Mouse (Mus musculus) intestine, embryonic 15.5 days (tissue): ENCODE data around the gene Srcin1. TPM values are rescaled to one million over a fixed set of nuclear protein-coding genes. Genes with fewer than 3 reads are reported as not detected.
A peak's percentile ranks its signal among the peaks of the same experiment; 100 is the strongest.

Experiments
- ATAC-seq: fragments of 200-750 bp; cut with Nextera tagmentation; 2 replicates; pipeline ENCODE4 v1.8.0; 2017; ENCODE audit warnings: moderate TSS enrichment, moderate library complexity
- H3K27ac ChIP-seq: fragments of 300-500 bp; sonication (generic); 2 replicates; pipeline ENCODE4 v1.5.1; 2015; ENCODE audit warnings: mild to moderate bottlenecking, inconsistent platforms
- H3K27me3 ChIP-seq: fragments of 300-500 bp; sonication (generic); replicated peaks from 2 replicates; pipeline ENCODE4 v1.6.1; 2015; ENCODE audit warnings: inconsistent platforms
- H3K36me3 ChIP-seq: fragments of 300-500 bp; sonication (generic); 2 replicates; pipeline ENCODE4 v1.6.1; 2015; ENCODE audit warnings: inconsistent platforms
- H3K4me1 ChIP-seq: fragments of 300-500 bp; sonication (generic); replicated peaks from 2 replicates; pipeline ENCODE4 v1.6.1; 2015; ENCODE audit warnings: inconsistent platforms
- H3K4me2 ChIP-seq: fragments of 300-500 bp; sonication (generic); replicated peaks from 2 replicates; pipeline ENCODE4 v1.6.1; 2015; ENCODE audit warnings: mild to moderate bottlenecking, inconsistent platforms
- H3K4me3 ChIP-seq: fragments of 300-500 bp; sonication (generic); replicated peaks from 2 replicates; pipeline ENCODE4 v1.5.1; 2015; ENCODE audit warnings: inconsistent platforms
- H3K9ac ChIP-seq: fragments of 300-500 bp; sonication (generic); 2 replicates; pipeline ENCODE4 v1.6.1; 2015; ENCODE audit warnings: inconsistent platforms
- H3K9me3 ChIP-seq: fragments of 300-500 bp; sonication (generic); 2 replicates; pipeline ENCODE4 v1.6.1; 2016; ENCODE audit warnings: inconsistent platforms
- WGBS: fragments of 180-500 bp; shearing (Covaris S2); methylation state at CpG from one replicate; pipeline ENCODE4 v1.1.7; 2015; 5-methylcytosine and 5-hydroxymethylcytosine counted together
- polyA plus RNA-seq: library from polyadenylated mRNA; unstranded; fragments of >200 nt; fragmentation: Nextera tagmentation; extraction: Ambion mirVana; gene quantifications from 2 replicates; pipeline ENCODE4 v1.2.1, GENCODE M21; 2015

The Srcin1 gene
- 0.24 and 0.25 TPM in 2 replicates for polyA plus RNA-seq

DNA sequence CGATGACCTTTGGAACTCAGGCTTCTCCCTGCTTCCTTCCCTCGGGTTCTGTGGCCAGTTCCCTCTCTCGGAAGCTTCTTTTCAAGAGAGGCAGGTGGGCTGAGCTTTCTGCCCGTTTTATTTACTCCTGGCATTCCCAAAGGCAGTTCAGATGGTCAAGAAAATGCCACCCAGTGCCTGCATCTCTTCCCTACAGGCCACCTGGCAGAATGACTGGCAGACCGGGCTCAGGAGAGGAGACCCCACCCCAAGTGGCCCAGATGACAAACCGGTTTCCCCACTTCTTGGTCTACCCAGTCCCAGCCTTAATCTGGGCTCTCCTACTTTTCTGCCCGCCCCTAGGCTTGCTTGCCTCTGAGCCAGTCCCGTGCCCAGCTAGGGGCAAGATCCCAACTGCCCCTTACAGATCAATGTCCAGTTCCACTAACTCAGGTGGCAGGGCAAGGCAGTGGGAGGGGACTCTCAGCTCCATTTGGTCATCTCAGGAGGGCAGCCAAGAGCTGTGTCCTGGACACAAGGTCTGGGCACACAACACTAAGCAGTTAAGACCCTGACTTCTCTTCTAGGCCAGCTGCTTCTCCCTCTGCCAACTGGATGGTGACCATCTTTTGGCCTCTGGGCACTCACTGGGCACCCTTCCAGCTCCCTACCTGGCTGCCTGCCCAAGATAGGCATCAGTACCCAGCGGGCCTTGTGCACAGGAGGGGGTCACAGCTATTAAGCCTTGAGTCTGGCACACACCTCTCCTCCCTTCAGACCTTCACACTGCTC, at the start of gene Srcin1:
Gene Srcin1, minus strand, starts transcription at position 51 of the 771 bp plus-strand sequence.
- Histone ChIP-seq H3K4me1 (peaks cover 28% of the 10 kb centered on the region), H3K9ac (peak within 1 kb of the TSS; percentile 57)
- WGBS, result 27% methylated on average over 9 of the region's 9 CpGs

DNA sequence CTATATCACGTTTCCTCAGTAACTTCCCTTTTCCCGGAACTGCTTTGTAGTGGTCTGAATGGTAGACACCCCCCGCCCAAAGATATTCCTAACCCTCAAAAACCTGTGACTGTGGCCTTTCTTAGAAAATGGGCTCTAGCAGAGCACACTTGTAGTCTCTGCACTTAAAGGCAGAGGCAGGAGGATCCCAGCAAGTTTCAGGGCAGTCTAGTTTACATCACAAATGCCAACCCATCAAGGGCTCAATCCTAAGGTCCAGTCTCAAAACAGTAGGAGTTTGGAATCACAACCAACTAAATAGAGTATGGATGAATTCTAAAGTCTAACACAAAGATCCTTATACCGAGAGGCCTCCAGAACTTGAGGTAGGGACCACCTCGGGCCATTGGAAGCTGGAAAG, 49.6 kb upstream of the Srcin1 start:
- Histone ChIP-seq H3K9ac (no peak overlapping the region), H3K4me2 (no peak overlapping the region), H3K36me3 (no peaks in the 10 kb centered on the region), H3K9me3 (no peaks in the 10 kb centered on the region), H3K4me1 (peaks cover 27% of the 10 kb centered on the region), H3K4me3 (no peak overlapping the region), H3K27me3 (peaks cover 67% of the 10 kb centered on the region), H3K27ac (no peak overlapping the region)
- no peak for ATAC-seq
- WGBS, result 84% methylated on average over 5 of the region's 5 CpGs

More for the DNA sequence above, at the start of gene Srcin1:
- peak within 1 kb of the TSS; percentile 100 for H3K4me2 ChIP-seq
- H3K27ac ChIP-seq, result no peak within 1 kb of the TSS
- H3K9me3 ChIP-seq, result no peaks in the 10 kb centered on the region
- H3K4me3 ChIP-seq, result peak within 1 kb of the TSS; percentile 62
- ATAC-seq, result peak; percentile 52; the same call in 1 of the 2 replicates
- peaks cover 48% of the 10 kb centered on the region for H3K27me3 ChIP-seq
- H3K36me3 ChIP-seq, result no peaks in the 10 kb centered on the region

DNA sequence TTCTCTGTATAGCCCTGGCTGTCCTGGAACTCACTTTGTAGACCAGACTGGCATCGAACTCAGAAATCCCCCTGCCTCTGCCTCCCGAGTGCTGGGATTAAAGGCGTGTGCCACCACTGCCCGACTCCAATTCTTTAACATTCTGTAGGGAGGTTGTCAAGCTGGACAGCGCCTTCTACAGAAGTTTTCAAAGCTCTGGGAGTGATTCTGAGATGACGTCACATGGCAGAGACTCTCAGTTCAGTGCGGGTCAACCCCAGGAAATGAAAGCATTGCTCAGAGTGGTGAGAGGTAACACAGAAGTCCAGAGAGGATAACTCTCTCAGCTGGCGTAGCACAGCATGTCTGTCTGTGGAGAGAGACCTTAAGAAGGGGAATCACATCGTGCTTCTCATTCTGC, 47.2 kb upstream of the Srcin1 start:
- Histone ChIP-seq H3K36me3 (no peaks in the 10 kb centered on the region), H3K4me3 (no peak overlapping the region), H3K4me2 (no peak overlapping the region), H3K27ac (no peak overlapping the region), H3K4me1 (peaks cover 15% of the 10 kb centered on the region), H3K9ac (no peak overlapping the region), H3K27me3 (peaks cover 45% of the 10 kb centered on the region), H3K9me3 (no peaks in the 10 kb centered on the region)
- 57% methylated on average over 9 of the region's 9 CpGs for WGBS
- no peak for ATAC-seq

DNA sequence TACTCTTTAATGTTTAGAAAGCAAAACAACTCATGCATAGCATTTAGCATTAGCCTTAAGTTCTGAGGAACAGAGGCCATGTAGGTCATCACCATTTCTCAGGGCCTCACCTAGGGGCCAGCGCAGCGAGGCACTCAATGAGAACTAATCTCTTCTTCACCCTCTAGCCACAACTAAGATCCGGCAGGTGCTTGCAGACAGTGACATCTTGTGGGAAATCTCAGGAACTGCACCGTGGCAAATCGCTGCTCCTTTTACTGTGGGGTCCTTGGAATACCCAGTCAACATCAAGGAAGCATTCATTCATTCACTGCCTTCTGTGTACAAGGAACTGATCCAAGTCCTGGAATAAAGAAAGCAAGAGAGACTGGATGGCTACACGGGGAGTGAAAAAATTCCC, 46.5 kb upstream of the Srcin1 start:
- WGBS, result 1% methylated on average over 6 of the region's 6 CpGs
- Histone ChIP-seq H3K27ac (no peak overlapping the region), H3K4me1 (peaks cover 9% of the 10 kb centered on the region; the same call in 1 of the 2 replicates), H3K9me3 (no peaks in the 10 kb centered on the region), H3K27me3 (peaks cover 38% of the 10 kb centered on the region), H3K4me2 (no peak overlapping the region), H3K9ac (no peak overlapping the region), H3K4me3 (no peak overlapping the region), H3K36me3 (no peaks in the 10 kb centered on the region)
- no peak for ATAC-seq

DNA sequence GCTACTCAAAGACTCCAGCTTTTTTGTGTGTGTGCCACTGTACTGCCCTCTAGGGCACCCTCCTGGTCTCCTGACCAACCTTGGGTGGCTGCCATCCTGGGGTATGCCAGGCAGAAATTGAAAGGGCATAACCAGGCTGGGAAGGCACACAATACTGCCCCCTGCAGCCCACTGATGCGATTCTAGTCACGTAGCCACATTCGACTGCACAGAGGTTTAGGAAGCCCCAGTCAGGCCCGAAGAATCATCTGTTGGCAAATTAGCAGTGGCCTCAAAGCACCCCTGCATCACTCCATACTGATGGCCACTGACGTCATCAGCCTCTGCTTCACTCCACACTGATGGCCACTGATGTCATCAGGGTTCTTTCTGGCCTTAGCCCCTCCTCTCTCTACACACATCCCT, 43.4 kb upstream of the Srcin1 start:
- no peak overlapping the region for H3K4me2 ChIP-seq
- ATAC-seq, result no peak
- WGBS, result 56% methylated on average over 5 of the region's 5 CpGs
- H3K27ac ChIP-seq, result no peak overlapping the region
- H3K4me3 ChIP-seq, result no peak overlapping the region
- peaks cover 5% of the 10 kb centered on the region; the same call in 1 of the 2 replicates for H3K4me1 ChIP-seq
- no peak overlapping the region for H3K9ac ChIP-seq
- no peaks in the 10 kb centered on the region for H3K9me3 ChIP-seq
- peaks cover 18% of the 10 kb centered on the region for H3K27me3 ChIP-seq
- no peaks in the 10 kb centered on the region for H3K36me3 ChIP-seq

DNA sequence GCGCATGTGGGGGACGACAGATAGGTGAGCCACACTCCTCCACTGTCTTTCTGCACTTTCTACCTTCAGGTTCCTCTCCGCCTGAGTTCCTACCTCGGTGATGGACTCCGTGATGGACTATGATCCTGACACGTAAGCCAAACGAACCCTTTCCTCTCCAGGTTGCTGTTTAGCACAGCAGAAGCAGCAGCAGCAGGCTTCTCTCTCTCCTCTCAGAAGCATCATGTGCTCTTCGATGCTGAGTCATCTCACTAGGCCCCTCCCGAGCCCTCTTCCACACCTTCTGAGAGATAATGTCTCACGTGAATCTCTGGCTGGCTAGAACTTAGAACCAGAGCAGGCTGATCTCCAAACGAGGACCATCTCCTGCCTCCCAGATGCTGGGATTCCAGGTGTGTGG, 42.4 kb upstream of the Srcin1 start:
- Histone ChIP-seq H3K36me3 (no peaks in the 10 kb centered on the region), H3K9ac (no peak overlapping the region), H3K4me1 (peaks cover 5% of the 10 kb centered on the region; the same call in 1 of the 2 replicates), H3K27me3 (peaks cover 9% of the 10 kb centered on the region; the same call in 1 of the 2 replicates), H3K4me3 (no peak overlapping the region), H3K9me3 (no peaks in the 10 kb centered on the region), H3K27ac (no peak overlapping the region), H3K4me2 (no peak overlapping the region)
- peak; percentile 59; the same call in 1 of the 2 replicates for ATAC-seq
- 31% methylated on average over 11 of the region's 11 CpGs for WGBS

DNA sequence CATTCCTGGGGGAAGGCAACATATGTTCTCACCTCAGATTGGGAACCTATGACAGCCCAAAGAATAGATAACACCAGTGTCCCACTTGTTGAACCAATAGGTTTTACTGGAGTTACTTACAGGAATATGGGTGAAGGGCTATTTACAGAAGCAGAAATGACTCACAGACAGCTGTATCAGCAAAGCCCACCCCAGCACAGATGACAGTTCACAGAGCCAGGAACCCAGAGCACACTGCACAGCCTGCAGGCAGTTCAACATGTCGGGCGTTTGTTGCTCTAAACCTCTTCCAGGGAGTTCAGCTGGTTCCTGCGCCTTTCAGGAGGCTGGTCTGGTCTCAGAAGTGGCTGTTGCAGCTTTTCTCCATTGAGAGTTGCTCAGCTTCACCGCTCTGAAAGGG, 39.3 kb upstream of the Srcin1 start:
- H3K9me3 ChIP-seq, result no peaks in the 10 kb centered on the region
- H3K4me1 ChIP-seq, result peaks cover 5% of the 10 kb centered on the region; the same call in 1 of the 2 replicates
- no peak overlapping the region for H3K27ac ChIP-seq
- 83% methylated on average over 4 of the region's 4 CpGs for WGBS
- no peak for ATAC-seq
- H3K4me3 ChIP-seq, result no peak overlapping the region
- H3K4me2 ChIP-seq, result no peak overlapping the region
- no peaks in the 10 kb centered on the region for H3K36me3 ChIP-seq
- no peak overlapping the region for H3K9ac ChIP-seq
- peaks cover 14% of the 10 kb centered on the region; the same call in 1 of the 2 replicates for H3K27me3 ChIP-seq

DNA sequence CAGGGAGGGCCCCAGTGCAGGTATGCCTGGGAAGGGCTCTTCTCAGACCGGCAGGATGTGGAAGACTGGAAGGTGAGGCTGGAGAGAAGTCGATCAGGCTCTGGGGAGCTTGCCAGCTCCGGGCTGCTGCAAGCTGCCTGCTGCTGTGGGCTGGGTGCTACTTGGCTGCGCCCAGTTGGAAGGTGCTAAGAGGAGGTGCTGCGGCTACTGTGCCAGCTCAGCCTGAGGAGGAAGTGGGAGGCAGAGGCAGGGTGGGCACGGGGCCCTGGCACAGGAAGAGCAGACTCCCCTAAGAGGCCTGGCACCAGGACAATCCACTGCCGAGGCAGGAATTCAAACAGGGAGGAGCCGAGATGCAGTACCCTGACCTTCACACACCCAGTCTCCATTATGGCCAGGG, 35.1 kb upstream of the Srcin1 start:
- Histone ChIP-seq H3K27me3 (peaks cover 14% of the 10 kb centered on the region; the same call in 1 of the 2 replicates), H3K27ac (no peak overlapping the region), H3K36me3 (no peaks in the 10 kb centered on the region), H3K4me2 (no peak overlapping the region), H3K9me3 (no peaks in the 10 kb centered on the region), H3K4me3 (no peak overlapping the region), H3K4me1 (no peaks in the 10 kb centered on the region), H3K9ac (no peak overlapping the region)
- 53% methylated on average over 8 of the region's 8 CpGs for WGBS
- no peak for ATAC-seq

DNA sequence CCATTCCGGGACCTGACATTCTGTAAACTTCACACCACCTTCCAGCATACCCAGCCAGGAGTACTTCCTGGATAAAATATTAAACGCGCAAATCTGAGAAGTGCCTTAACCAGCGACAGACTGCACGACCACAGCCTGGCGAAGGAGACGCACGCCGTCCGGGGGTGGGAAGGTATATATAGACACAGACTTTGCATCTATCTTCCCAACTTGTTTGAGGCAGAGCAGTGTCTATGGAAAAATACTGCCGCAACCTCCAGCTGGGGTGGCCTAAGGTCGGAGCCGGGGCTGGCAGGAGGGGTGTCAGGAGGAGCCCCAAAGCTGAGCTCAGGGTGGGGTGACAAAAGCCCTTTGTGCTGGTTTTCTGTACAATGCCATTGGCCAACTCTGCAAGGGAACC, 33.8 kb upstream of the Srcin1 start:
- ATAC-seq, result no peak
- H3K27me3 ChIP-seq, result peaks cover 11% of the 10 kb centered on the region; the same call in 1 of the 2 replicates

DNA sequence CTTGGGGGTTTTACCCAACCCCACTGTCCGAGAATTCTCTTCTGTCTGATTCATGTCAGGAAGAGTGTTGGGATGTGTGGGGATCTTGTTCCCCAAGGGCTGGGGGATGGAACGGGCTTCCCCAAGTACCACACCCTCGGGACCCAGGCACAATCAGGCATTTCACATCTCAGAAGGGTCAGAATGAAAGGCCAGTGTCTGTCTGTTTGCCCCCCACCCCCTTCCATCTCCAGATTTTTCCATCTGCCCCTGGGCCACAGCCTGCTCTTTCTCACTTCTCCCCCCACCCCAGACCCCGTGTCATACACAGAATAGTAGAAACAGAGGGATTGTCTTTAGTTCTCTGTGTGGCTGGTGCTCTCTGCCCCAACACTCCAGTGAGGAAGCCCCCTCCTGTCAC, 32.9 kb upstream of the Srcin1 start:
- no peaks in the 10 kb centered on the region for H3K9me3 ChIP-seq
- no peak for ATAC-seq
- H3K27ac ChIP-seq, result no peak overlapping the region
- 58% methylated on average over 4 of the region's 4 CpGs for WGBS
- H3K36me3 ChIP-seq, result no peaks in the 10 kb centered on the region
- H3K4me3 ChIP-seq, result no peak overlapping the region
- no peak overlapping the region for H3K4me2 ChIP-seq
- no peaks in the 10 kb centered on the region for H3K4me1 ChIP-seq
- H3K27me3 ChIP-seq, result peaks cover 11% of the 10 kb centered on the region; the same call in 1 of the 2 replicates
- H3K9ac ChIP-seq, result no peak overlapping the region

More for the DNA sequence above, 33.8 kb upstream of the Srcin1 start:
- WGBS, result 83% methylated on average over 13 of the region's 13 CpGs
- H3K4me1 ChIP-seq, result no peaks in the 10 kb centered on the region
- no peak overlapping the region for H3K27ac ChIP-seq
- H3K9me3 ChIP-seq, result no peaks in the 10 kb centered on the region
- no peak overlapping the region for H3K4me2 ChIP-seq
- no peaks in the 10 kb centered on the region for H3K36me3 ChIP-seq
- no peak overlapping the region for H3K4me3 ChIP-seq
- H3K9ac ChIP-seq, result no peak overlapping the region

DNA sequence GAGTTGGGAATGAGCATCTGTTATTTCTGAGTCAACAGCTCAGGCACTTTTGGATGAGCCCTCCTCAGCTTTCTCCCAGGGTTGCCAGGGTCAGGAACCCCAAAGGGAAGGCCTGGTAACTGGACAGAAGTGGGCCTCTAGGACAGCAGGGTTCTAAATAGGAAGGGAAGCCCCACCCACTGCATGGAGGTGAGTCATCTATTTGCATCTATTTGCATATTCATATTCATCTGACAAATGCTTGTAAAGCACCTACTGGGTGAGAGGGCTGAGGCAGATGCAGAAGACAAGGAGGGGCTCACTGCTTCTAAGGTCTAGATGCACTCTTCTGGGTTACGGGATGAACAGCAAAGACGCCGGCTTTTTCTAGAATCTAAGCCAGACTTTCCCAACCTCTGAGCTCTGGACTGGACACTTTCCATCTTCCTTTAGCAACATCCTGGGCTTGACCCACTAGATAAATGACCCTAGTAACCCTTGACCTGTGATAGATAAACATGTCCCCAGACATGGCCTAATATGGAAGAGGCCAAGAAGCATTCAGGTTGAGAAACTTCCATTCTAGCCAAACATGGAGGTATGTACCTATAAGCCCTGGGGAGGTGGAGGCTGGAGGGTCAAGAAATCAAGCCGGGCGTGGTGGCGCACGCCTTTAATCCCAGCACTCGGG, 31.2 kb upstream of the Srcin1 start:
- no peak overlapping the region for H3K27ac ChIP-seq
- ATAC-seq, result no peak
- H3K27me3 ChIP-seq, result peaks cover 11% of the 10 kb centered on the region; the same call in 1 of the 2 replicates
- H3K4me3 ChIP-seq, result no peak overlapping the region
- H3K9me3 ChIP-seq, result no peaks in the 10 kb centered on the region
- H3K36me3 ChIP-seq, result no peaks in the 10 kb centered on the region
- no peak overlapping the region for H3K9ac ChIP-seq
- 92% methylated on average over 8 of the region's 8 CpGs for WGBS
- H3K4me1 ChIP-seq, result no peaks in the 10 kb centered on the region
- H3K4me2 ChIP-seq, result no peak overlapping the region

DNA sequence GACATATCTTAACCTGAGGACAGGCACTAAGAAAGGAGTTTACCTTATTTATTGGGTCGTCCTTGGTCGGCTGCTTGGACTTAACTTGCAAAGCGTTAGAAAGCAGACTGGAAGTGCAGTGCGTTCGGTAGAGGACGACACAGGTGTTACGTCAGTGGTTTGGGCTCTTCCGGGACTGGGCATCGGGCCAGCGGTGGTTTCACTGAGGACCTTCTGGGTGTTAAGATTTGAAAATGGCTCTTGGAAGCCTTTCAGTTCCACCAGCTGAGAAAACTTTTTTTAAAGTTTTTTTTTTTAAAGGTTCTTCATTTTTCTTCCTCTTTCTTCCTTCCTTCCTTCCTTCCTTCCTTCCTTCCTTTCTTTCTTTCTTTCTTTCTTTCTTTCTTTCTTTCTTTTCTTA, 27.9 kb upstream of the Srcin1 start:
- no peaks in the 10 kb centered on the region for H3K36me3 ChIP-seq
- ATAC-seq, result no peak
- no peak overlapping the region for H3K4me3 ChIP-seq
- no peak overlapping the region for H3K9ac ChIP-seq
- H3K27me3 ChIP-seq, result 0 out of 2 replicates have a peak, but pooled peaks cover 4% of the 10 kb centered on the region
- no peaks in the 10 kb centered on the region for H3K4me1 ChIP-seq
- no peak overlapping the region for H3K27ac ChIP-seq
- H3K4me2 ChIP-seq, result no peak overlapping the region
- no peaks in the 10 kb centered on the region for H3K9me3 ChIP-seq
- 57% methylated on average over 10 of the region's 10 CpGs for WGBS
